Mouse (Mus musculus) intestine, embryonic 14.5 days (tissue): ENCODE data around the gene Baz2b. TPM values are rescaled to one million over a fixed set of nuclear protein-coding genes. Genes with fewer than 3 reads are reported as not detected.

Source experiments
- ATAC-seq: fragments of 200-750 bp; cut with Nextera tagmentation; replicated peaks from 2 replicates; pipeline ENCODE4 v1.8.0; 2017; ENCODE audit warnings: low read depth, moderate number of reproducible peaks, moderate TSS enrichment, moderate library complexity; ENCODE audit not compliant: low FRiP score, low TSS enrichment
- DNase-seq: peaks from one replicate; pipeline ENCODE4 v3.0.0-alpha.2; 2018; ENCODE audit warnings: low spot score
- H3K27ac ChIP-seq: fragments of 300-500 bp; sonication (generic); 2 replicates; pipeline ENCODE4 v1.5.1; 2014; ENCODE audit warnings: low read depth, mild to moderate bottlenecking, control low read depth
- H3K27me3 ChIP-seq: fragments of 300-500 bp; sonication (generic); replicated peaks from 2 replicates; pipeline ENCODE4 v1.6.1; 2014; ENCODE audit warnings: low read length, control low read depth; ENCODE audit not compliant: control insufficient read depth, insufficient read depth
- H3K36me3 ChIP-seq: fragments of 300-500 bp; sonication (generic); 2 replicates; pipeline ENCODE4 v1.6.1; 2014; ENCODE audit warnings: low read length, control low read depth; ENCODE audit not compliant: control insufficient read depth, insufficient read depth
- H3K4me1 ChIP-seq: fragments of 300-500 bp; sonication (generic); replicated peaks from 2 replicates; pipeline ENCODE4 v1.6.1; 2014; ENCODE audit warnings: low read length, control low read depth, mixed read lengths; ENCODE audit not compliant: control insufficient read depth, insufficient read depth
- H3K4me2 ChIP-seq: fragments of 300-500 bp; sonication (generic); 2 replicates; pipeline ENCODE4 v1.6.1; 2014; ENCODE audit warnings: low read length
- H3K4me3 ChIP-seq: fragments of 300-500 bp; sonication (generic); 2 replicates; pipeline ENCODE4 v1.5.1; 2014; ENCODE audit warnings: low read depth, low read length, control low read depth, mixed read lengths
- H3K9ac ChIP-seq: fragments of 300-500 bp; sonication (generic); 2 replicates; pipeline ENCODE4 v1.6.1; 2014; ENCODE audit warnings: mild to moderate bottlenecking, low read length
- H3K9me3 ChIP-seq: fragments of 300-500 bp; sonication (generic); 2 replicates; pipeline ENCODE4 v1.6.1; 2016; ENCODE audit warnings: low read length, control low read depth; ENCODE audit not compliant: control insufficient read depth
- WGBS: fragments of 180-500 bp; shearing (Covaris S2); extraction: QIAGEN DNeasy Blood & Tissue Kit; methylation state at CpG from one replicate; pipeline ENCODE4 v1.1.7; 2014; 5-methylcytosine and 5-hydroxymethylcytosine counted together
- polyA plus RNA-seq: library from polyadenylated mRNA; unstranded; fragments of >200 nt; fragmentation: Nextera tagmentation; extraction: Ambion mirVana; gene quantifications from 2 replicates; pipeline ENCODE4 v1.2.1, GENCODE M21; 2014

Baz2b gene
- polyA plus RNA-seq, 1 experiment from 2014 or later = 52.3 TPM

GRCm38 (mm10) chr2:59979488-59980220, 230.0 kb downstream of the Baz2b start:
- Histone ChIP-seq H3K4me3 (no peak overlapping the region), H3K9ac (no peak overlapping the region), H3K4me1 (peaks cover 9% of the 10 kb centered on the region; the same call in 1 of the 2 replicates), H3K27me3 (no peaks in the 10 kb centered on the region), H3K36me3 (peaks cover 28% of the 10 kb centered on the region), H3K27ac (no peak overlapping the region), H3K9me3 (no peaks in the 10 kb centered on the region), H3K4me2 (no peak overlapping the region)
- DNase-seq (peak; percentile 47), ATAC-seq (no peak)
- 51% methylated on average over 6 of the region's 6 CpGs for WGBS

GRCm38 (mm10) chr2:59976680-59977079, 233.0 kb downstream of the Baz2b start:
- Histone ChIP-seq H3K4me1 (0 out of 2 replicates have a peak, but pooled peaks cover 4% of the 10 kb centered on the region), H3K4me2 (no peak overlapping the region), H3K27me3 (no peaks in the 10 kb centered on the region), H3K9ac (no peak overlapping the region), H3K27ac (no peak overlapping the region), H3K4me3 (no peak overlapping the region), H3K9me3 (no peaks in the 10 kb centered on the region), H3K36me3 (peaks cover 28% of the 10 kb centered on the region)
- 90% methylated on average over 5 of the region's 5 CpGs for WGBS
- no peak for ATAC-seq
- DNase-seq = no peak

GRCm38 (mm10) chr2:59975772-59976171, 233.9 kb downstream of the Baz2b start:
- H3K4me2 ChIP-seq = no peak overlapping the region
- H3K9me3 ChIP-seq = no peaks in the 10 kb centered on the region
- H3K4me3 ChIP-seq = no peak overlapping the region
- H3K9ac ChIP-seq = no peak overlapping the region
- peaks cover 28% of the 10 kb centered on the region for H3K36me3 ChIP-seq
- ATAC-seq = no peak
- 0 out of 2 replicates have a peak, but pooled peaks cover 4% of the 10 kb centered on the region for H3K4me1 ChIP-seq
- H3K27ac ChIP-seq = no peak overlapping the region
- no peaks in the 10 kb centered on the region for H3K27me3 ChIP-seq
- 91% methylated on average over 6 of the region's 6 CpGs for WGBS
- no peak for DNase-seq

GRCm38 (mm10) chr2:59973962-59974361, 235.7 kb downstream of the Baz2b start:
- ATAC-seq (no peak), DNase-seq (no peak)
- H3K27me3 ChIP-seq = no peaks in the 10 kb centered on the region
- no peak overlapping the region for H3K4me2 ChIP-seq
- H3K9me3 ChIP-seq = no peaks in the 10 kb centered on the region
- no peak overlapping the region for H3K27ac ChIP-seq
- H3K9ac ChIP-seq = no peak overlapping the region
- peaks cover 32% of the 10 kb centered on the region for H3K36me3 ChIP-seq
- no peaks in the 10 kb centered on the region for H3K4me1 ChIP-seq
- H3K4me3 ChIP-seq = no peak overlapping the region
- 86% methylated on average over 5 of the region's 5 CpGs for WGBS

GRCm38 (mm10) chr2:59973104-59973641, 236.5 kb downstream of the Baz2b start:
- H3K36me3 ChIP-seq = peaks cover 40% of the 10 kb centered on the region
- DNase-seq (no peak), ATAC-seq (no peak)
- no peak overlapping the region for H3K4me2 ChIP-seq
- no peak overlapping the region for H3K4me3 ChIP-seq
- H3K9ac ChIP-seq = no peak overlapping the region
- H3K4me1 ChIP-seq = no peaks in the 10 kb centered on the region
- no peak overlapping the region for H3K27ac ChIP-seq
- H3K9me3 ChIP-seq = no peaks in the 10 kb centered on the region
- 80% methylated on average over 4 of the region's 4 CpGs for WGBS
- H3K27me3 ChIP-seq = no peaks in the 10 kb centered on the region

GRCm38 (mm10) chr2:59970511-59970910, 239.1 kb downstream of the Baz2b start:
- DNase-seq (no peak), ATAC-seq (no peak)
- no peak overlapping the region for H3K4me2 ChIP-seq
- H3K27me3 ChIP-seq = no peaks in the 10 kb centered on the region
- no peak overlapping the region for H3K9ac ChIP-seq
- no peak overlapping the region for H3K4me3 ChIP-seq
- H3K36me3 ChIP-seq = peaks cover 38% of the 10 kb centered on the region
- no peaks in the 10 kb centered on the region for H3K9me3 ChIP-seq
- H3K4me1 ChIP-seq = no peaks in the 10 kb centered on the region
- 76% methylated on average over 9 of the region's 9 CpGs for WGBS
- H3K27ac ChIP-seq = no peak overlapping the region

GRCm38 (mm10) chr2:59969099-59969498, 240.5 kb downstream of the Baz2b start:
- Histone ChIP-seq H3K4me3 (no peak overlapping the region), H3K9me3 (no peaks in the 10 kb centered on the region), H3K4me1 (no peaks in the 10 kb centered on the region), H3K27me3 (no peaks in the 10 kb centered on the region), H3K9ac (no peak overlapping the region), H3K27ac (no peak overlapping the region), H3K36me3 (peaks cover 38% of the 10 kb centered on the region), H3K4me2 (no peak overlapping the region)
- DNase-seq = no peak
- WGBS = 92% methylated on average over 10 of the region's 10 CpGs
- no peak for ATAC-seq

GRCm38 (mm10) chr2:59968593-59968992, 241.0 kb downstream of the Baz2b start:
- WGBS = 92% methylated on average over 7 of the region's 7 CpGs
- no peak overlapping the region for H3K4me2 ChIP-seq

GRCm38 (mm10) chr2:59966454-59966853, 243.2 kb downstream of the Baz2b start:
- peaks cover 45% of the 10 kb centered on the region for H3K36me3 ChIP-seq
- DNase-seq = no peak
- H3K27me3 ChIP-seq = no peaks in the 10 kb centered on the region
- H3K9ac ChIP-seq = no peak overlapping the region
- H3K27ac ChIP-seq = no peak overlapping the region
- 88% methylated on average over 6 of the region's 6 CpGs for WGBS
- H3K4me3 ChIP-seq = no peak overlapping the region
- no peak overlapping the region for H3K4me2 ChIP-seq
- no peaks in the 10 kb centered on the region for H3K9me3 ChIP-seq
- H3K4me1 ChIP-seq = no peaks in the 10 kb centered on the region
- no peak for ATAC-seq

More at GRCm38 (mm10) chr2:59968593-59968992, 241.0 kb downstream of the Baz2b start:
- ATAC-seq (no peak), DNase-seq (no peak)
- H3K27ac ChIP-seq = no peak overlapping the region
- H3K9ac ChIP-seq = no peak overlapping the region
- H3K36me3 ChIP-seq = peaks cover 38% of the 10 kb centered on the region
- H3K9me3 ChIP-seq = no peaks in the 10 kb centered on the region
- H3K4me1 ChIP-seq = no peaks in the 10 kb centered on the region
- H3K27me3 ChIP-seq = no peaks in the 10 kb centered on the region
- no peak overlapping the region for H3K4me3 ChIP-seq
